Mouse (Mus musculus) embryonic facial prominence, embryonic 14.5 days (tissue): ENCODE results near the gene Ovol3. TPM values are rescaled to one million over a fixed set of nuclear protein-coding genes. Genes with fewer than 3 reads are reported as not detected.
A peak's percentile ranks its signal among the peaks of the same experiment; 100 is the strongest.

Experiments
- ATAC-seq: fragments of 200-750 bp; cut with Nextera tagmentation; 2 replicates; pipeline ENCODE4 v1.8.0; 2017; ENCODE audit warnings: low read depth, moderate number of reproducible peaks, moderate TSS enrichment
- DNase-seq: peaks from one replicate; pipeline ENCODE4 v3.0.0-alpha.2; 2015; ENCODE audit warnings: low spot score
- H3K27ac ChIP-seq: fragments of 300-500 bp; sonication (generic); replicated peaks from 2 replicates; pipeline ENCODE4 v1.5.1; 2014; ENCODE audit warnings: low read depth, mild to moderate bottlenecking, low read length, moderate library complexity
- H3K27me3 ChIP-seq: fragments of 300-500 bp; sonication (generic); replicated peaks from 2 replicates; pipeline ENCODE4 v1.6.1; 2014; ENCODE audit warnings: low read length; ENCODE audit not compliant: control insufficient read depth, insufficient read depth
- H3K36me3 ChIP-seq: fragments of 300-500 bp; sonication (generic); 2 replicates; pipeline ENCODE4 v1.6.1; 2014; ENCODE audit warnings: low read length, mixed read lengths; ENCODE audit not compliant: control insufficient read depth, insufficient read depth
- H3K4me1 ChIP-seq: fragments of 300-500 bp; sonication (generic); 2 replicates; pipeline ENCODE4 v1.6.1; 2014; ENCODE audit warnings: antibody characterized with exemption, low read length; ENCODE audit not compliant: control insufficient read depth, insufficient read depth
- H3K4me2 ChIP-seq: fragments of 300-500 bp; sonication (generic); 2 replicates; pipeline ENCODE4 v1.6.1; 2014; ENCODE audit warnings: low read depth, mild to moderate bottlenecking, low read length, moderate library complexity, mixed read lengths
- H3K4me3 ChIP-seq: fragments of 300-500 bp; sonication (generic); 2 replicates; pipeline ENCODE4 v1.5.1; 2014; ENCODE audit warnings: low read depth, mild to moderate bottlenecking, low read length
- H3K9ac ChIP-seq: fragments of 300-500 bp; sonication (generic); 2 replicates; pipeline ENCODE4 v1.6.1; 2014; ENCODE audit warnings: low read depth, mild to moderate bottlenecking, low read length, moderate library complexity, mixed read lengths
- H3K9me3 ChIP-seq: fragments of 300-500 bp; sonication (generic); 2 replicates; pipeline ENCODE4 v1.6.1; 2016; ENCODE audit warnings: low read length; ENCODE audit not compliant: control insufficient read depth
- WGBS: fragments of 180-500 bp; shearing (Covaris S2); extraction: QIAGEN DNeasy Blood & Tissue Kit; methylation state at CpG from one replicate; pipeline ENCODE4 v1.1.7; 2014; 5-methylcytosine and 5-hydroxymethylcytosine counted together
- polyA plus RNA-seq: library from polyadenylated mRNA; unstranded; fragments of >200 nt; fragmentation: Nextera tagmentation; extraction: Ambion mirVana; gene quantifications from 2 replicates; pipeline ENCODE4 v1.2.1, GENCODE M21; 2014

Ovol3 gene
- polyA plus RNA-seq, 1 experiment from 2014 or later = 1.1 TPM

- WGBS = 71% methylated on average over 6 of the region's 6 CpGs
- H3K4me2 ChIP-seq = peak overlapping the region; percentile 69; the same call in 1 of the 2 replicates
Measured at GRCm38 (mm10) chr7:30195461-30195860, 40.1 kb downstream of the Ovol3 start.

GRCm38 (mm10) chr7:30194884-30195283 lies 40.6 kb downstream of the Ovol3 start:
- Histone ChIP-seq H3K4me1 (peaks cover 12% of the 10 kb centered on the region), H3K9me3 (no peaks in the 10 kb centered on the region), H3K4me3 (peak overlapping the region; percentile 78), H3K27me3 (no peaks in the 10 kb centered on the region), H3K4me2 (peak overlapping the region; percentile 69), H3K9ac (peak overlapping the region; percentile 86), H3K36me3 (peaks cover 28% of the 10 kb centered on the region), H3K27ac (peak overlapping the region; percentile 89)
- DNase-seq = peak; percentile 97
- ATAC-seq = peak; percentile 93
- WGBS = 0% methylated on average over 26 of the region's 28 CpGs

More at GRCm38 (mm10) chr7:30195461-30195860, 40.1 kb downstream of the Ovol3 start:
- Histone ChIP-seq H3K9me3 (no peaks in the 10 kb centered on the region), H3K27me3 (no peaks in the 10 kb centered on the region), H3K36me3 (peaks cover 25% of the 10 kb centered on the region), H3K9ac (no peak overlapping the region; the same call in 1 of the 2 replicates), H3K27ac (no peak overlapping the region), H3K4me1 (peaks cover 12% of the 10 kb centered on the region), H3K4me3 (0 out of 2 replicates have a peak overlapping the region, but pooled peaks have one; percentile 78)
- DNase-seq (no peak), ATAC-seq (no peak)

- H3K4me3 ChIP-seq = peak overlapping the region; percentile 78
- under 1% methylated on average over 26 of the region's 26 CpGs for WGBS
- H3K27me3 ChIP-seq = no peaks in the 10 kb centered on the region
- peak overlapping the region; percentile 89 for H3K27ac ChIP-seq
- H3K9me3 ChIP-seq = no peaks in the 10 kb centered on the region
- H3K4me2 ChIP-seq = peak overlapping the region; percentile 69
- H3K4me1 ChIP-seq = peaks cover 12% of the 10 kb centered on the region
- peak overlapping the region; percentile 86 for H3K9ac ChIP-seq
- peaks cover 32% of the 10 kb centered on the region for H3K36me3 ChIP-seq
- ATAC-seq = peak; percentile 3; the same call in 1 of the 2 replicates
- DNase-seq = no peak
Measured at GRCm38 (mm10) chr7:30194101-30194831, 41.3 kb downstream of the Ovol3 start.

- Histone ChIP-seq H3K9me3 (no peaks in the 10 kb centered on the region), H3K4me1 (peaks cover 12% of the 10 kb centered on the region), H3K36me3 (peaks cover 38% of the 10 kb centered on the region), H3K27me3 (no peaks in the 10 kb centered on the region), H3K9ac (peak overlapping the region; percentile 86), H3K4me2 (peak overlapping the region; percentile 69), H3K27ac (peak overlapping the region; percentile 89), H3K4me3 (peak overlapping the region; percentile 78)
- ATAC-seq (peak; percentile 64), DNase-seq (peak; percentile 88)
- WGBS = 1% methylated on average over 20 of the region's 26 CpGs
Measured at GRCm38 (mm10) chr7:30193581-30194100, 41.9 kb downstream of the Ovol3 start.

- Histone ChIP-seq H3K4me2 (peak overlapping the region; percentile 69), H3K27me3 (no peaks in the 10 kb centered on the region), H3K4me1 (peaks cover 12% of the 10 kb centered on the region), H3K4me3 (peak overlapping the region; percentile 78), H3K27ac (no peak overlapping the region; the same call in 1 of the 2 replicates), H3K36me3 (peaks cover 45% of the 10 kb centered on the region), H3K9ac (peak overlapping the region; percentile 86), H3K9me3 (no peaks in the 10 kb centered on the region)
- DNase-seq = peak; percentile 56
- WGBS = 13% methylated on average over 9 of the region's 9 CpGs
- 0 out of 2 replicates have a peak, but pooled peaks have one; percentile 17 for ATAC-seq
Measured at GRCm38 (mm10) chr7:30193013-30193412, 42.5 kb downstream of the Ovol3 start.

- Histone ChIP-seq H3K27ac (no peak overlapping the region), H3K4me3 (no peak overlapping the region), H3K4me2 (peak overlapping the region; percentile 69), H3K9me3 (no peaks in the 10 kb centered on the region), H3K36me3 (peaks cover 54% of the 10 kb centered on the region), H3K27me3 (no peaks in the 10 kb centered on the region), H3K9ac (no peak overlapping the region), H3K4me1 (peaks cover 12% of the 10 kb centered on the region)
- no peak for ATAC-seq
- 92% methylated on average over 12 of the region's 12 CpGs for WGBS
- DNase-seq = no peak
Measured at GRCm38 (mm10) chr7:30192088-30192487, 43.4 kb downstream of the Ovol3 start.

GRCm38 (mm10) chr7:30189116-30189491 lies 46.4 kb downstream of the Ovol3 start:
- no peak overlapping the region for H3K4me2 ChIP-seq
- DNase-seq (no peak), ATAC-seq (no peak)
- H3K9me3 ChIP-seq = no peaks in the 10 kb centered on the region
- WGBS = 77% methylated on average over 4 of the region's 4 CpGs
- H3K27me3 ChIP-seq = no peaks in the 10 kb centered on the region
- H3K36me3 ChIP-seq = peaks cover 73% of the 10 kb centered on the region
- no peak overlapping the region for H3K27ac ChIP-seq
- H3K9ac ChIP-seq = no peak overlapping the region
- peaks cover 16% of the 10 kb centered on the region for H3K4me1 ChIP-seq
- no peak overlapping the region for H3K4me3 ChIP-seq

GRCm38 (mm10) chr7:30188344-30189115 lies 47.0 kb downstream of the Ovol3 start:
- no peak for DNase-seq
- H3K4me3 ChIP-seq = no peak overlapping the region
- H3K27ac ChIP-seq = no peak overlapping the region
- no peaks in the 10 kb centered on the region for H3K9me3 ChIP-seq
- H3K9ac ChIP-seq = no peak overlapping the region
- no peak for ATAC-seq
- H3K36me3 ChIP-seq = peaks cover 73% of the 10 kb centered on the region
- peaks cover 19% of the 10 kb centered on the region for H3K4me1 ChIP-seq
- no peaks in the 10 kb centered on the region for H3K27me3 ChIP-seq
- WGBS = 69% methylated on average over 12 of the region's 12 CpGs
- no peak overlapping the region for H3K4me2 ChIP-seq
